Mouse (Mus musculus) activated CD4-positive, CD25-positive, alpha-beta regulatory T cell, adult 4 months (primary cell): Measurements from ENCODE around the gene Mettl9. TPM values are rescaled to one million over a fixed set of nuclear protein-coding genes. Genes with fewer than 3 reads are reported as not detected.
"Not testable (repeated sequence)": the region's sequence is repeated elsewhere in the genome, so short reads cannot be mapped to it uniquely, and the experiment has no call there.

ENCODE experiments used
- ATAC-seq: one replicate; pipeline ENCODE4 v1.8.0; 2017
- polyA plus RNA-seq, 2 experiments: library from polyadenylated mRNA; unstranded; fragments of 100-300 nt; shearing (Covaris generic); gene quantifications; one replicate each; pipeline ENCODE4 v1.2.1; 2017

Gene Mettl9
- polyA plus RNA-seq, result 1 to 10 TPM; 8.2 to 8.3 TPM

DNA sequence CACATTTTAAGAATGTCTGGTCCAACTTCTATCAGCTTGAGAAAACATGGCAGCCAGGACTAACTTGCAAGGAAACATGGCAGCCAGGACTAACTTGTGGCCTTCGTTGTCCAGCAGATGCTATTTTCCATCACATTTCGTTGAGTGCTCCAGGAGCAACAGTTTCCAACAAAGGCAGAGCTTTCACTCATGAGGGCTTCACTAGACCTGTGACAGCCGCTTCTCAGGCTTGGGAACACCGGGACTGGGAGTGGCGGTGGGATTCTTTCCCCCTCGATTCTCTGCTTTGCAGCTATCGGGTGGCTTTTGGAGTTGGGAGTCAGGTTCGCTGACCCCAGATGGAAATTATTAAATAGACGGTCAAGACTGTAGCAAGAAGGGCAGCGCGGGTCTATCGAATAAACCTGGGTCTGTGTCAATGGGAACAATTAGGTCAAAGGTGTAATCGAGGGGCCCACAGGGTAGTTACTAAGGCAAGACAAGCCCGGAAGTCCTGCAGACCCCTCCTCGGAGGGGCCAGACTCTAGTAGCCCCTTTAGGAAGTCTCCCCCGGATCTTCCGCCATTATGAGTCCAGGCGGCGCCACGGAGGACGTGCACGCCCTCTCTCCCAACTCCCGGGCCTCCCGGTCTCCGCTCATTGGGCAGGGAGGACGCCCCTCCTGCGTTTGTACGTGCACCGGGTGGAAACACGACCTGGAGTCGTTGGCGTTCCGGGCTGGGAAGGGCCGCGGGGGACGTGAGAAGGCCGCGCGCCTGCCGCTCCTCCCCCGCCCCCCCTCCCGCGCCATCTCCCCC is at the start of gene Mettl9:
TSS of gene Mettl9 (plus strand) at position 590 of the 797 bp plus-strand sequence.
- ATAC-seq, result peak; percentile 96

DNA sequence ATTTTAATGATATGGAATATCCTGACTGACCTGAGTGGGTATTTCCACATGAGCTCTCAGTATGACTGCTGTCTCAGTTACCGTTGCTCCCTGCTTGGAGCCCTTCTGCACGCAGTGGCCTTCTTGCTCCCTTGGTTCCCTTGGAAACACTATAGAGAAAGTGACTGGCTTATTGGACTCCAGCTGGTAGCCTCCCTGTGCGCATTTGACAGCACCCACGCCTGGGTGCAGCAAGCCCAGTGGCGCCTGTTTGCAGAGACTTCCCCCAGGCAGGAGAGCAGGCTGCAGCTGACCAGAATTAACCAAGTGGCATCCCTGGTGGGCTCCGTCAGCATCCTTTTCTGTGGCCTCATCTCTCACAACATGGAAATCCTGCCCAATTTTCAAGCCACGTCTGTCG is 43.1 kb upstream of the Mettl9 start:
- no peak for ATAC-seq

DNA sequence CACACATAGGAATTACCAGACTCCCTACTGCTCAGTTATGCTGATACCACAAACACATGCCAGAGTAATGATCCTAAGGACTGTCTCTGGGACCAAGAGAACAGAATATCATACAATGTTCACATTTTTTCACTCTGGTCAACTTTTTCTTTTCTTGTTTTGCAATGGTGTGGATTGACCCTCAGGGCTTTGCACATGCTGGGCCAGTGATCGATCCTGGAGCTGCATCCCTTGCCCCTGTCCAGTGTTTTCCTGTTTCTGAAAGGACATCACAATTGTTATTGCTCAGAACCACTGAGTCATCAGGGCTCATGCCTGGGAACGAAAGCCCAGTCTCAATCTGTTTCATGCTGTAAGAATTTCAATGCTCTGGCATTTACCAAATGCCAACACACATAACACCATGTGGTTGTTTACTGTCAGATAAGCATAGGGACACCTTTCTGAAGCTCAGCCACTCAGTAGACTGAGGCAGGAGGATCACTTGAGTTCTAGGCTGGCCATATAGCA is 35.2 kb upstream of the Mettl9 start:
- no peak for ATAC-seq

DNA sequence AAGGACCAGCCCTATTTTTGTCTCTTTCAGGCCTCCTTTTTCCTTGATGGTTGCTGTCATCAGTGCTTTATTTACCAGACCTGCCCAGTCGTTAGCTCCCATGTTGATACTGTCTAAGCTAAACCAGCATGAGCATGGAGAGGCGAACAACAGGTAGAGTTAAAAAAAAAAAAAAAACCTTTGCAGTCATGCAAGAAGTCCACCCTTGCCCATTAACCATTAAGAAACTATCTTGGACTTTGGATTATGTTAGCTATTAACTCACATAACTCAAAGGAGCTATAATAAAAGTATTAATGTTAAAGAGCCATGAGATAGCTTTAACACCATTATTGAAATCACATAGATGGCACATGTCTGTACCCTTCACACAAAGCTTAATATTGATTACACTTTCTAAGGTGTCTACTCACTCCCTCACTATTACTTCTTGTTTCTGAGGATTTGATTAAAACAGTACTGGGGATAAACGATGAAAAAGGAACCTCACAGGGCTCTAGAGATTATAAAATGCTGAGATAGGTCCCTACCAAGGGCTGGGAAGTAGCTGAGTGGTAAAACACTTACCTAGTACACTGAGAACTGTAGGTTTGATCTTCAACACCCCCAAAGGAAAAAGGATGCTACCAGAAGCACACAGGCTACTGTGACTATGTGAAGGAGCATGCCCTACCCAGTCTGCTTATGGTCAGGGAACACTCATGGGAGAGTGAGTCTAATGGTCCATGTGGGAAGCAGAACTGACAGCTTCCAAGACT is 34.0 kb upstream of the Mettl9 start:
- no peak for ATAC-seq

DNA sequence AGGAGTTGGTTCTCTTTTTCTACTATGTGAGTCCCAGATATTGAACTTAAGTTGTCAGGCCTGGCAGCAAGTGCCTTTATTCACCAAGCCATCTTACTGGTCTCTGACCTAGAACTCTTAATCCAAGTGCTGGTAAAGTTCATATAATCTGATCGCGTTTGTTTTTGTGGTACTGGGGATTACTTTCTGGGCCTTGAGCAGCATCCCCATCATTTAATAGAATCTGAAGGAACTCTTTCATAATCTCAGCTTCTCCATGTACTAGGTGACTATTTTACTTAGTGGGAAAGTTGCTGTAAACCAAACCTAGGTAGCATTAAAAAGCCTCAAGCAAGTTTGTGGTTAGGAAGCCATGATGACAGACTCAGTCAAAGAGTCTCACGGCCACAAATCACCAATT is 32.4 kb upstream of the Mettl9 start:
- no peak for ATAC-seq

DNA sequence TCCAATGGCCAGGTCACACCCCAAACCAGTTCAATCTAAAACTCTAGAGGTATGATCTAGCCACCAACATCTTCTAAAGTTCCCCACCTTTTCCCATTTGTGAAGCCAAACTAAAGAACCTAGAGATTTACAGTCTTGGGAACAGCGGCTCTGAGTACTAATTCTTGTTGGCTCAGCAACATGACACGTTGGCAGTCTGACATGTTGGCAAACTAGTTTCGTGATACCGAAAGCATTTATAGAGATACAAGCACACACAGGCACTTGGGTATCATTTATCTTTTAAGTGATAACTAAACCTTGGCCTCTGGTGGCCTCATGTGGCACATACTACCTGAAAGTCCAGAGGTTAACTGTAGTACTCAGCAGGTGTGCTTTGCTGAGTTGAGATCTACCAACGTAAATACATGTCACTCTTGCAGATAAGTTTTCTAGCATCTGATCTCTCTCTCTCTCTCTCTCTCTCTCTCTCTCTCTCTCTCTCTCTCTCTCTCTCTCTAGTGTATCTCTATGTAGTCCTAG is 31.8 kb upstream of the Mettl9 start:
- ATAC-seq, result no peak

DNA sequence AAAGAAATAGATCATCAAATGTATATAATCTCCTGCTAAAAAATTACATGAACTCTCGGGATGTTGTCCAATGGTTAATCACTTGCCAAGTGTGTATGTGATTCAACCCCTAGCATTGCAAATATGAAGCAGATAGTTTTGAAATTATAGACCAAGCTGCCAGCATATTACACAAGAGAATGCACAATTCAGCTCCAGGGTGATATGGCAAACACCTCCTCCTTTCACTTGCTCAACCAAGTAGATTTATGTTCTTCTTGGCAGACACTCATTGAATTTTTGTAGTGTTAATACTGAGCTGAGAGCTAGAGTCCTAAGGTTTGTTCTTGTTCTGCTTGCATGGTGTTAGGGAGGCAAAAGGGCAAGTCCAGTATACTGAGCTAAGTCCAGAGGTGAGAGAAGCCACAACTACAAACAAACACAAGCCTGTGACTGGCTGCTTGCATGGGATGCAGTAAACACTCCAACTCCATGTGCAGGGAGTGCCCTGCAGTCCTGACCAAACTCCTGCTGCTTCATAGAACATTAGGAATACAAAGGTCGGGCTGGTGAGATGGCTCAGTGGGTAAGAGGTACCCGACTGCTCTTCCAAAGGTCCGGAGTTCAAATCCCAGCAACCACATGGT is 30.3 kb upstream of the Mettl9 start:
- ATAC-seq, result no peak

DNA sequence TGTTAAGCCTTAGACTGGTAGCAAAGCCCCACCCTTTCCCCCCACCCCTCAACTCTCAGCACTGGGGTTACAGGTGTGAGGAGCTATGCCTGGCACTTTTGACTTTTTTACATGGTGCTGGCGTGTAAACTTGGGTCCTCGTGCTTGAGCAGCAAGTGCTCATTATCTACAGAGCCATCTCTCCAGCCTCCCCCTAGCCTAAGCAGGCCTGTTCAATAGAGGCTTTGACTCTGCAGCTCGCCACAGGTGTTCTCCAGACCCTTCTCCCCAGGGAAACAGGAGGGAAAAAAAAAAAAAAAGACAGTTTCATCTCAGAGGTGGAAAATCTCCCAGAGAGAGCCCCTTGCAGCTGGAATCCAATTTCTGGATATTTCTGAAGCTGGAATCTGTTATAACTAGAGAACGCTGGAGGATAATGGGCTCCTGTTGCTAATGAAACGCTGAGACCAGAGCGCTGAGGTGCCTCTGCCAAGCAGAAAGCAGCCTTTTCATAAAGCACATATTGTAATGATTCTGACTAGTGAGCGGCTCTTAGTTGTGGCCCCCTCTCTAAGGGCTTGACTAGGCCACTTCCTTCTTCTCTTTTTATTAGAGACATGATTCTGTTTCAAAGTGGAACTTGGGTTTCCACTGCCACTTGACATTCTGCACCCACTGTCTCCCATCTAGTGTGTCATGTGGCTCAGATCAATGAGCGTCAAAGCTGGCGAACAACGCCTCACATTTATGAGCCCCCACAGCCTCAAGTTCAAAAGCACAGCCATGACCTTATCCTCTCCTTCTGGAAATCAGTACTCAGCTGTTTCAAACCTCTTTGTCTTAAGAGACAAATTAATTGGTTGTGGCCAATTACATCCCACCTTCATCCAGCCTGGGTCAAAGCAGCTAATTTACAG is 22.2 kb upstream of the Mettl9 start:
- ATAC-seq, result no peak

DNA sequence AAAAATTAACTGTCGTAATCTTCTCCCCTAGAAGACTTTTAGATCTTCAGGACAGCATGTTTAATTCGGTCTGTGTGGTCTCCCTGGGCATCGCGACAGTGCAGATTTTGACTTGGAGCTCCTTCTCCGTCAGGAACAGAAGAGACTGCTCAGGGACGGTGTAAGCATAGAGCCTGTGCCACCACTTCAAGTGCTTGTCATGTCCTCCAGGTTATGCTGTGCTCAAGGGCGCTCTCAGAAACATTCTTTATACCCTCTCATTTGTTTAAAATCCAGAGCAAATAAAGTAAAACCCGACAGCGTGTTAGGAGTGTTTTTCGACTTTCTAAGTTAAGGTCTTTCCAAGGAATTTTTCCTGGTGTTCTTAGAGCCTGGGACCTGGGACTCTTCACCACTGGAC is 19.8 kb upstream of the Mettl9 start:
- no peak for ATAC-seq

DNA sequence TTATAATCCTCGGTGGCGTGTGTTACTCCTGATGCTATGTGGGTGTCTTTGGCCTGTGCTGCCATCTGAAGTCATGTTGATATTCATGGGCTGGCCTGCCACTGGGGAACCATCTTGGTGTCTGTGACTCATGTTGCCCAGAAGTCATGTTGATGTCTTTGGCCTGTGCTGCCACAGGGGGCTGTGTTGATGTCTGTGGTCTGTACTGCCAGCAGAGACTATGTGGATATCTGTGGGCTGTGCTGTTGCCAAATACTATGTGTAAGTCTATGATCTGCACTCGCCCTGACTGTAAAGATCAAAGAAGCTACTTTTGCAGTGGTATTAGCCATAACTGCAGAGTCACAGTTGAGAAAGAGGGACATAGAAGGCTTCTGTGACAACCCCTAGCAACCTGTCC is 15.5 kb upstream of the Mettl9 start:
- ATAC-seq, result no peak

DNA sequence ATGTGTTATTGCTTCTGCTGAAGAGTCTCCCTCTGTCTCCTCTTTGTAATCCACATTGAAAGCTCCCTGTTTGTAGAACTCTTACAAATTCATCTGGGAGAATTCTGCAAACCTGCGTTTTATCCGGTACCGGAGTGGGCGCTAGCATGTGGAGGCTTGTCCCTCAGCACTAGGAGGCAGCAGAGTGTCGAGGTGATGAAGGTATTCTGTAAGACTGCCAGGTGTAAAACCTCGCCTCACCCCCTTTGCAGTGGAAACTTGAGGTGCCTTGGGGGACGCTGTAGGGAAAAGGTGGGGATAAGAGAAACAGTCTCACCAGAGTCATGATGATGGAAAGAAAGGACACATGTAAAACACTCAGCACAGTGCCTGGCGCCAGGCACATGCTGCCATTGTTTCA is 14.0 kb upstream of the Mettl9 start:
- ATAC-seq, result peak; percentile 54

DNA sequence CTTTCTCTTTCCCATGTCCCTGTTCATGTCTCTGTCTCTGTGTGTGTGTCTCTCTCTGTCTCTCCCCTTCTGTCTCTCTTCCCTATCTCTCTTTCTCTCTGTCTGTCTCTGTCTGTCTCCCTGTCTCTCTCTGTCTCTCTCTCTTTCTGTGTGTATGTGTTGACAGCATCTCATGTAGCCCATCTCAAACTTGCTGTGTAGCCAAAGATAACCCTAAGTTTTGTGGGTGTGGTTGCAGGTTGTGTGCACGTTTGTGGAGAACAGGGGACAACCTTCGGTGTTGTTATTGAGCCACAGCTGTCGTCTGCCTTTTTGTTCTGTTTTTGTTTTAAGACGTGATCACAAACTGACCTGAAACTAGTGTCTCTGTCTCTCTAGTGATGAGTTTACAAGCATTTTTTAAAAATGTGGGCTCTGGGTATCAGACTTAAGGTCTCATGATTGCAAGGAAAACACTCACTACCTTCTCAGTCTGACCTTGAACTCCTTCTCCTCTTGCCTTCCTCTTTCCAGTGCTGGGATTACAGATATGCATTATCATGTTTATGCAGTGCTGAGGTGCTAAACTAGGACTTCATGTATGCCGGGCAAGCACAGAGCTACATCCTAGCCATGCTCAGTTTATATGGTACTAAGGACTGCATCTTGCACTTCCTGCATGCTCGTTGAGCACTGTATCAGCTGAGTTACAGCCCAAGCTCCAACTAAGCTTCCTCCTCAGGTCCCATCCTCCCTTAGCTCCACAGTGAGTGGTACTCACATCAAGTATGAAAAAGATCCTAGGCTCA is 8.8 kb upstream of the Mettl9 start:
- no peak for ATAC-seq

DNA sequence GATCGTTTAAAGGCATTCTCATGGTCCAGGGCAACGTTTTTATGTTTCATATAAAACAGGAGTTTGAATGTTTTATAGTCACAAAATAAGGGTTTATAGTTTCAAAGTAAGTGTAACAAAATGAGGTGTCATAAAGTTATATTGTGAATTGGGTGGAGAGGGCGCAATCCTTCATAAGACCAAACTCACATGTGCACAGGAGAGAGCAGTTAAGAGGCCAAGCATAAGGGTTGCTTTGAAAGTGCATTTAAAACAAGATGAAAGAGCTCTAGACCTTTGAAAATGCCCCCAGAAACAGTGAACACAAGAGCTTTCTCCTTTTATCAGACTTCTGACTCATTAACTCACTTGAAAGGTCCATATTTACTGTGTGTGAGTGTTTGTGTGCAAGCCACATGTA is 7.9 kb upstream of the Mettl9 start:
- no peak for ATAC-seq

DNA sequence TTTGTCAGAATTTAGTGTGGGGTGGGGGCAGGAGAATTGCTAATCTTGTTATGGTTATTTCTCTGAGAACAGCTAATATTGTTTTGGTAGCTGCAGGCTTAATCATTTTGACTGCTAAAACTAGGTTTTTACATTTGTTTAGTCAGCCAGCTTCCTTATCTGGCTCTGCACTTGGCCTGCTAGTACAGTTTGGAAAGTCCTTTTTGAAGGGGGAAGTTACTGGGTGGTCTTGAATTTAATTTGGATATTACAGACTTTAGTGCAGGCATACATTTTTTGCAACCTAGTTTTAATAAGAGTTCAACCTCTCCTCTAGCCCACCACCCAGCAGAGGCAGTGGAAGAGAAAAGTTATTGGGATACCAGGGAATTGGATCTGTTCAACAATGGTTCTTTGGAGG is 4.3 kb upstream of the Mettl9 start:
- not testable (repeated sequence) for ATAC-seq

DNA sequence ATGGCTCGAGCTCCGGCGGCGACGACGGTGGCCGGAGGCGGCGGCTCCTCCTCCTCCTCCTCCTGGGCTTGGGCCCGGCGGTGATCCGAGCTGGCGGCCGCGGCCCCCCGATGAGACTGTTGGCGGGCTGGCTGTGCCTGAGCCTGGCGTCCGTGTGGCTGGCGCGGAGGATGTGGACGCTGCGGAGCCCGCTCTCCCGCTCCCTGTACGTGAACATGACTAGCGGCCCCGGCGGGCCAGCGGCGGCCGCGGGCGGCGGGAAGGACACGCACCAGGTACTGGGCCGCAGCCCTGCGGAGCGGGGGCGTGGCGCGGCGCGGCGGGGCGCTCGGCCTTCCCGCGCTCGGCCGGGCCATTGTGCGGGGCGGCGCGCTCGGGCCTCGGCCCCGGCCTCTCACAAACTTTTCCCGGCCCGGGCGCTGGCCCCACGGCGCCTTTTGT is 476 bp downstream of the Mettl9 start:
- ATAC-seq, result peak; percentile 33

DNA sequence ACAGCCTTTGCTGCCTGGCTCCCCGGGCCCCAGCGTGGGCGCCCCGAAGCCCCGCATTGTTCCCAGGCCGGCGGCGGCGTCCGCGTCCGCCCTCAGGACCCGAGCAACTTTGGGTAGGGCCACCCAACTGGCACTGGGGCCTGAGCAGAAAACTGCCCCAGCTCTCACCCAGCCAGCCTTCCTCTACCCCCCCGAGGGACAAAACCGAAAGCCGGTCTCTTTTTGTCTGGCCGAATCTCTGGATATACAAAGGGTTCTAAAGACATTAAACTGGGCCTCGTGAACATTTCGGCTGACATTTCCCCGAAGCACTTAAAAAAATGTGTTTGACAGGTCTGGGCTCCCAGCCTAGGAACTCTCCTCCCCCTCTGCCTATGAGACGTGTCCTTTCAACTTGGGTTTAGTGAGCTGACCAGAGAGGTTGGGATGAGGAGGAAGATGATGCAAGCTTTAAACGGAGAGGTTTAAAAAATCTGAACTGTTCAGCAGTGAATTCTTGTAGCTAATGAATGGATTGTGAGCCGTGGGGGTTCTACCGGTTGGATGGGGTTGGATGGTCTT is 996 bp downstream of the Mettl9 start:
- ATAC-seq, result peak; percentile 2

DNA sequence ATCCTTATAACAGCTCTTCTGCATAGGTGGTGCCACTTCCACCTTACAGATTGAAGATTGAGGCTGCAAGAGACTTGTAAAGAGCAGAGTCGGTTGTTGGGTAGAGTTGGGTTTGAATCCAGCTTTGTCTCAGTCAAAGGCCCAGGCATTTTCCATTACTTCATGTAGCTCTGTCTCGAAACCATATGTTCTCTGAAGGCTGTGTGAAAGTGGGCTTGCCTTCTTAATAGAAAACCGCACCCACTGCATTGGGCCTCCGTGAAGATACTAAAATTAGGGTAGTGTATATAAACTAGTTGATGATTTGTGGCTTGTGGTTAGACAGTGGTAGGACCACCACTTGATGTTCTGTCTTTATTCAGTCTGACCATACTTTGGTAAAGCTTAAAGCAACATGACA is 6.3 kb downstream of the Mettl9 start:
- no peak for ATAC-seq

DNA sequence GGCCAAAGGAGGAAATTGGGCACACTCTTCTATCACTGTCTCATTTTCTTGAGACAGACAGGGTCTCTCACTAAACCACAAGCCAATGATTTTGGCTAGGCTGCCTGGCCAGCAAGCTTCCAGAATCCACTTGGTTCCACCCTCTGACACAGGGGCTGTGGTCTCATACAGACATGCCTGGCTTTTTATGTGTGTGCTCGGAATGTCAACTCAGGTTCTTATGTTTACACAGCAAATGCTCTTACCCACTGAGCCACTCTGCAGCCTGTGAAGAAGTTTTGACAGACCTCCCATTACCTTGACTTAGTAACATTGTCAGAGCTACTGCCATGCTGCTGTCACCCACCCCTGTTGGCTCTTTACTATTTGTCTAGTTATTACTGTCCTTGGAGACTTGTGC is 7.7 kb downstream of the Mettl9 start:
- ATAC-seq, result no peak

DNA sequence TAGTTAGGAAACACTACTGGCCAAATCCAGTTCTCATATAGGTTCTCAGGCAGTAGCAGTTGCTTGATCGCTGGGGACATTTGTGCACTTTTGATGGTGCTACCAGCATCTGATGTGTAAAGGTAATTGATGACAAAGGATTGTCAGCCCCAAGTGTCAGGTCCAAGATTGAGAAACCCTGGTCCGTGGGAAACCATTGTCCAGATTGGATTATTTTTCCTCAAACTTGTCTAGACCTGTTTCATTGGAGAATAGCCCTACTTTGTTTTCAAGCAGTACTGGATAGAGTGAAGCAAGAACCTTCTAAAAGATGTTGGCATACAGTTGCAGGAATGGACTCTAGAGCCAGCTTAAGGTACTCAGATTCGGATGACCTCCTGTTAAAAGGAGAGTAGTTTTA is 8.8 kb downstream of the Mettl9 start:
- ATAC-seq, result no peak

DNA sequence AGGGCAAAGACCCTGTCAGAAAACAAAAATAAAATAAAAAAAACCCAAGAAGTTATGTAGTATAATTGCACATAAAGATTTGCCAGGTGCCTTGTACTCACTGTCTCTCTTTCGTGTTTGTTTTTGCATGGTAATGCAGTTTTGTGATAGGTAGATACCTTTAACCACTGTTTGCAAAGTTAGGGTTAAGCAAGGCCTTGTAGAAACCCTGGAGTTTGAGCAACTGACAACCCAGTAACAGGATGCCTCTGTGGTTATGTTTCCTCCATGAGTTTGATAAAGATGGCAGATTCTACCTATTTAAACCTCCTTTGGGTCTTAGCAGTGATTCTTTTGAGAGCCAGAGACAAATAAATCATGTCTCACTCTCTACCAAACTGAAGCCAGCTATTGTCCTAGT is 9.3 kb downstream of the Mettl9 start:
- ATAC-seq, result no peak

DNA sequence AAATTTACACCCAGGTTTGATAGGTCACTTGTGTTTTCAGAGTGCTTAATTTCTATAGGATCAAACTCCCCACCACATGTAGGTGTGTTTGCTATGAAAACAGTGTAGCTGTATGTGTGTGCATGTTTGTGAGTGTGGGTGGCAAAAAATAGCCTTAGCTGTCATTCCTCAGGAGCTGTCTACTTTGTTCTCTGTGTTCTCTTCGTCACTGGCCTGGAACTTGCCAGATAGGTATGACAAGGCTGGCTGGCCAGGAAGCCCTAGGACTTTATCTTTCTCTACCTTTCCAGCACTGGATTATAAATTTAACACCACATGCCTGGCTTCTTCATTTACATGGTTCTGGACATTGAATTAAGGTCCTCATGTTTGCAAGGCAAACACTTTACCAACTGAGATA is 10.0 kb downstream of the Mettl9 start:
- no peak for ATAC-seq
